Mouse (Mus musculus): ENCODE measurements around the gene Fgf11.

The Fgf11 gene

GRCm38 (mm10) chr11:69757303-69758089, 44.2 kb downstream of the Fgf11 start:
- no peak for DNase-seq (ENCODE audit: low spot score)

- no peak for DNase-seq (ENCODE audit: low spot score)
These were observed 47.0 kb downstream of the Fgf11 start for GRCm38 (mm10) chr11:69754701-69755100.

- no peak for DNase-seq (ENCODE audit: low spot score)
These were observed 47.4 kb downstream of the Fgf11 start for GRCm38 (mm10) chr11:69754233-69754632.

GRCm38 (mm10) chr11:69752686-69753085, 49.0 kb downstream of the Fgf11 start:
- DNase-seq (ENCODE audit: low spot score) = no peak

GRCm38 (mm10) chr11:69751635-69752034, 50.0 kb downstream of the Fgf11 start:
- DNase-seq (ENCODE audit: low spot score) = no peak
